Mouse (Mus musculus) forebrain, embryonic 11.5 days (tissue): ENCODE measurements at regions not wholly inside any gene's neighbourhood (a gene's known extent, or its start where the extent isn't known, plus 50 kb on each side); places are given as distances from the start of the nearest gene placed in this dataset.

ENCODE experiments used
- ATAC-seq: fragments of 200-750 bp; cut with Nextera tagmentation; replicated peaks from 2 replicates; pipeline ENCODE4 v1.8.0; 2017; ENCODE audit warnings: moderate TSS enrichment; ENCODE audit not compliant: low FRiP score
- DNase-seq: peaks from one replicate; pipeline ENCODE4 v3.0.0-alpha.2; 2017; ENCODE audit warnings: low spot score
- H3K27ac ChIP-seq: fragments of 300-500 bp; sonication (generic); 2 replicates; pipeline ENCODE4 v1.5.1; 2014; ENCODE audit warnings: low read depth, low read length
- H3K27me3 ChIP-seq: fragments of 300-500 bp; sonication (generic); 2 replicates; pipeline ENCODE4 v1.6.1; 2014; ENCODE audit warnings: mild to moderate bottlenecking, low read length, mixed read lengths; ENCODE audit not compliant: control insufficient read depth, insufficient read depth
- H3K36me3 ChIP-seq: fragments of 300-500 bp; sonication (generic); 2 replicates; pipeline ENCODE4 v1.6.1; 2014; ENCODE audit warnings: mild to moderate bottlenecking, low read length, moderate library complexity, mixed read lengths; ENCODE audit not compliant: control insufficient read depth, insufficient read depth
- H3K4me1 ChIP-seq: fragments of 300-500 bp; sonication (generic); replicated peaks from 2 replicates; pipeline ENCODE4 v1.6.1; 2014; ENCODE audit warnings: low read length, mixed read lengths; ENCODE audit not compliant: control insufficient read depth, insufficient read depth
- H3K4me2 ChIP-seq: fragments of 300-500 bp; sonication (generic); 2 replicates; pipeline ENCODE4 v1.6.1; 2014; ENCODE audit warnings: low read depth, mild to moderate bottlenecking, low read length, moderate library complexity, mixed read lengths; ENCODE audit not compliant: severe bottlenecking
- H3K4me3 ChIP-seq: fragments of 300-500 bp; sonication (generic); 2 replicates; pipeline ENCODE4 v1.5.1; 2014; ENCODE audit warnings: low read depth, low read length
- H3K9ac ChIP-seq: fragments of 300-500 bp; sonication (generic); 2 replicates; pipeline ENCODE4 v1.6.1; 2014; ENCODE audit warnings: low read length
- H3K9me3 ChIP-seq: fragments of 300-500 bp; sonication (generic); 2 replicates; pipeline ENCODE4 v1.6.1; 2016; ENCODE audit warnings: low read length, mixed read lengths; ENCODE audit not compliant: control insufficient read depth
- WGBS: fragments of 180-500 bp; shearing (Covaris S2); extraction: QIAGEN DNeasy Blood & Tissue Kit; methylation state at CpG from one replicate; pipeline ENCODE4 v1.1.7; 2014; 5-methylcytosine and 5-hydroxymethylcytosine counted together

- WGBS, result 83% methylated on average over 1 of the region's 1 CpGs
- no peaks in the 10 kb centered on the region for H3K9me3 ChIP-seq
- ATAC-seq (no peak), DNase-seq (no peak)
- H3K9ac ChIP-seq, result no peak overlapping the region
- H3K4me2 ChIP-seq, result no peak overlapping the region
- no peaks in the 10 kb centered on the region for H3K4me1 ChIP-seq
- H3K36me3 ChIP-seq, result no peaks in the 10 kb centered on the region
- no peaks in the 10 kb centered on the region for H3K27me3 ChIP-seq
- H3K4me3 ChIP-seq, result no peak overlapping the region
- no peak overlapping the region for H3K27ac ChIP-seq
These were observed 342.4 kb downstream of the Epha4 start for GRCm38 (mm10) chr1:77172463-77172862.

- H3K4me3 ChIP-seq, result no peak overlapping the region
- 91% methylated on average over 4 of the region's 4 CpGs for WGBS
- ATAC-seq (no peak), DNase-seq (no peak)
- H3K9ac ChIP-seq, result no peak overlapping the region
- H3K36me3 ChIP-seq, result no peaks in the 10 kb centered on the region
- H3K27me3 ChIP-seq, result no peaks in the 10 kb centered on the region
- no peak overlapping the region for H3K4me2 ChIP-seq
- H3K27ac ChIP-seq, result no peak overlapping the region
- no peaks in the 10 kb centered on the region for H3K4me1 ChIP-seq
- no peaks in the 10 kb centered on the region for H3K9me3 ChIP-seq
These were observed 340.1 kb downstream of the Epha4 start for GRCm38 (mm10) chr1:77174801-77175200.

DNA sequence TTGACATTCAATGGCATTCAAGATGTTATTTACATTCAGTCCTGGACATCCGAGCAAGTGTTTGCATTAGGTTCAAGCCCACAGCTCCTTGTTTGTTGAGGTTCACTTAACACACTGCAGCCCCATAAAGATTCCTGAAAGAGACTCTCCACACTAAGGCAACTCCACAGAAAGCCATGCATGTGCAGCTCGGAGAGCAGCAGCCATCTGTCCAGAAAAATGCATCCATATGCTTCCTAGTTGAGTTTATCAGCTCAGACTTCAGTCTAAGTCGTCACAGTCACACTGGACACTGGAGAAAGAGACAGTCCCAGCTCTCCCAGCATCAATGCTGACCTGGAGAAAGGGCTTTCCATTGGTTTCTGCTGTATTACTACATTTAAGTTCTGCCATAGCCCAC, 339.7 kb downstream of the Epha4 start:
- Histone ChIP-seq H3K9ac (no peak overlapping the region), H3K4me3 (no peak overlapping the region), H3K27me3 (no peaks in the 10 kb centered on the region), H3K27ac (no peak overlapping the region), H3K9me3 (no peaks in the 10 kb centered on the region), H3K4me1 (no peaks in the 10 kb centered on the region), H3K36me3 (no peaks in the 10 kb centered on the region), H3K4me2 (no peak overlapping the region)
- ATAC-seq (no peak), DNase-seq (no peak)
- WGBS, result 73% methylated on average over 3 of the region's 3 CpGs

DNA sequence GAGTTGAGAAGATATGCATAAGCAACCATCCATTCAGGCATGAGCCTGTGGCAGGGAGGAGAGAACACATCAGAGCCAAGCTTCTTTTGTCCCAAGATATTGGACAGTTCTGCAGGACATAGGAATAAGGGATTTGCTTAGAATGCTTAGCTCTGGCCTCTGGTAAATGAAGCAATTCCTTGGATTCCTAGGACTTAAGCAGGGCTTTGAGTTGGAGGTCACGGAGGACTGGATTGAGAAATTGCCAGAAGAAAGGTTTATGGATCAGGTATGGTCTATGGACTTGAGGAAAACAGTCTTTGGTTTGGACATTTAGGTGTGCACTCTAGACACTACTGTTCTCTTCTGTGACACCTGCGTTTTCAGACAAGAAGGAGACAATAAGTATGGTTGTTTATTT, 338.4 kb downstream of the Epha4 start:
- H3K4me2 ChIP-seq, result no peak overlapping the region
- WGBS, result 96% methylated on average over 2 of the region's 2 CpGs
- H3K36me3 ChIP-seq, result no peaks in the 10 kb centered on the region
- H3K9me3 ChIP-seq, result no peaks in the 10 kb centered on the region
- H3K27me3 ChIP-seq, result no peaks in the 10 kb centered on the region
- DNase-seq, result no peak
- H3K9ac ChIP-seq, result no peak overlapping the region
- H3K27ac ChIP-seq, result no peak overlapping the region
- H3K4me3 ChIP-seq, result no peak overlapping the region
- H3K4me1 ChIP-seq, result no peaks in the 10 kb centered on the region
- ATAC-seq, result no peak

DNA sequence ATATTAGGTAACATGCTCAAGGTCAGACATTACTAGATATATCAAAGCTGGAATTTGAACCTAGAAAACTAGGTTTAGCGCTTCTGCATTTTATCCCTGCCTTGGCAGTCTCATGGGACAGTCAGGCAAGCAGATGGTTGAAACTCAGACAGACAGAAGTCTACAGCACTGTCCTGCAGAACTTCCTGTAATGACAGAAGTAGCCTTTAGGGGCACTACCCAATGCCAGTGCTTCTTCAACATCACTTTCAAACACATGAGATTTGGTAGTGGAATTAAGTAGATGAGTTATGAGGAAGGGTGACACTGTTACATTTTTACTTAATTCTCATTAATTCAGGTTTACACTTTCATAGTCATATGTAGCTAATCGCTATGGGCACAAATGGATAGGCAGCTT, 330.9 kb downstream of the Epha4 start:
- H3K27ac ChIP-seq, result no peak overlapping the region
- no peak overlapping the region for H3K9ac ChIP-seq
- no peaks in the 10 kb centered on the region for H3K4me1 ChIP-seq
- DNase-seq (no peak), ATAC-seq (no peak)
- no peak overlapping the region for H3K4me3 ChIP-seq
- H3K36me3 ChIP-seq, result no peaks in the 10 kb centered on the region
- 88% methylated on average over 2 of the region's 2 CpGs for WGBS
- no peaks in the 10 kb centered on the region for H3K27me3 ChIP-seq
- no peaks in the 10 kb centered on the region for H3K9me3 ChIP-seq
- no peak overlapping the region for H3K4me2 ChIP-seq

DNA sequence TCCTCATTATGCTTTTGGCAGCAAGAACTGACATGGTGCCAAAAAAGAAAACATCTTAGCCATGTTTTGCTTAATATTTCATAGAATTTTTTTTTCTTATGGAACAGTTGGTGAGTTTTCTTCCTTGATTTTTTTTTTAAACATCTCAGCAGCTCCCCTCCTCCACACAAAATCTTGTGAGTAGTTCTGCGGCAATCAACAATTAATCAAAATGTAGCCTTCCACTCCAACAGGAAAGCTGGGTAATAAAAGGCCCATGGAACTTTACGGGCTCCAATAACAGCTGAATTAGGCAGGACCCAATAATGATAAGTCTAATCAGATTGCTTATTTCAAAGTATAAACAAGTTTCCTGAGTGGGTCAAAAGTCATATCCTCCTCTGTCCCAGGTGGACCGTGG, 324.7 kb downstream of the Epha4 start:
- WGBS, result 86% methylated on average over 3 of the region's 3 CpGs
- ATAC-seq (no peak), DNase-seq (no peak)
- no peaks in the 10 kb centered on the region for H3K9me3 ChIP-seq
- H3K36me3 ChIP-seq, result no peaks in the 10 kb centered on the region
- H3K9ac ChIP-seq, result no peak overlapping the region
- no peak overlapping the region for H3K4me2 ChIP-seq
- H3K4me1 ChIP-seq, result no peaks in the 10 kb centered on the region
- no peaks in the 10 kb centered on the region for H3K27me3 ChIP-seq
- no peak overlapping the region for H3K4me3 ChIP-seq
- no peak overlapping the region for H3K27ac ChIP-seq

DNA sequence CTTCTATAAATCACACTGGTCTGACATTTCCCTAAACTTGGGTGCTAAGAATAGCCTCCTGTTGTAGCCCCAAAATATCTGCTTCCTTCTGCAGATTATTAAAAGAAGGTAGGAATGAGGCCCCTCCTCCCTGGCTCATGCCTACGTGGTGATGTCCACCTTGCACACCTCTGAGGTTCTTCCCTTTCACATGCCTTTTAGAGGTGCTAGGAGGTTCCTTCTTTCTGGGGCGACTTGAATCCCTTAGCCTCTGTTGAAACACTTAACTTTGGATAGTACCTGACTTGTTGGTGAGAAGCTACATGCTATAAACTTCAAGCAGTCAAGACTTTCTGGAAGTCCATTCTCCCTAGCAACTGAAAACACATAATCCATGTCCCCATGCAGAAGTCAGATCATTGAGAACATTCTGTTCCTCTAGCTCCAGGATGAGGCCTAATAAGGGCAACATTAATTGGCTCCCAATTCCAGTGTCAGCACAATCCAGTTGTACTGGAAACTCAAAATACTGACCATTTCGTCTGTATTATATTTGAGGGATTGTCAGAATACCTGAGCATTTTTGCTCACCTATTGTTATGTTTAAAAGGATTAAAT, 313.5 kb downstream of the Epha4 start:
- no peak for DNase-seq
- H3K36me3 ChIP-seq, result no peaks in the 10 kb centered on the region
- H3K4me2 ChIP-seq, result no peak overlapping the region
- H3K4me3 ChIP-seq, result no peak overlapping the region
- no peak overlapping the region for H3K27ac ChIP-seq
- WGBS, result 80% methylated on average over 3 of the region's 3 CpGs
- H3K27me3 ChIP-seq, result no peaks in the 10 kb centered on the region
- H3K9me3 ChIP-seq, result no peaks in the 10 kb centered on the region
- no peak for ATAC-seq
- H3K4me1 ChIP-seq, result no peaks in the 10 kb centered on the region
- H3K9ac ChIP-seq, result no peak overlapping the region

- no peaks in the 10 kb centered on the region for H3K36me3 ChIP-seq
- DNase-seq (no peak), ATAC-seq (no peak)
- H3K27me3 ChIP-seq, result no peaks in the 10 kb centered on the region
- no peak overlapping the region for H3K9ac ChIP-seq
- H3K4me2 ChIP-seq, result no peak overlapping the region
- H3K4me1 ChIP-seq, result no peaks in the 10 kb centered on the region
- 91% methylated on average over 4 of the region's 4 CpGs for WGBS
- H3K27ac ChIP-seq, result no peak overlapping the region
- no peaks in the 10 kb centered on the region for H3K9me3 ChIP-seq
- no peak overlapping the region for H3K4me3 ChIP-seq
These were observed 311.9 kb downstream of the Epha4 start for GRCm38 (mm10) chr1:77202948-77203347.

GRCm38 (mm10) chr1:77206535-77206934, 308.4 kb downstream of the Epha4 start:
- no peak overlapping the region for H3K4me3 ChIP-seq
- H3K27ac ChIP-seq, result no peak overlapping the region
- no peaks in the 10 kb centered on the region for H3K4me1 ChIP-seq
- no peaks in the 10 kb centered on the region for H3K36me3 ChIP-seq
- H3K9ac ChIP-seq, result no peak overlapping the region
- no peak overlapping the region for H3K4me2 ChIP-seq
- H3K9me3 ChIP-seq, result no peaks in the 10 kb centered on the region
- H3K27me3 ChIP-seq, result no peaks in the 10 kb centered on the region
- no peak for DNase-seq
- ATAC-seq, result no peak
- 45% methylated on average over 1 of the region's 1 CpGs for WGBS
